Mouse (Mus musculus) megakaryocyte-erythroid progenitor cell, adult 5-6 weeks (primary cell): ENCODE measurements around the gene Wdr35. TPM values are rescaled to one million over a fixed set of nuclear protein-coding genes. Genes with fewer than 3 reads are reported as not detected.
A peak's percentile ranks its signal among the peaks of the same experiment; 100 is the strongest.
"Not testable (repeated sequence)": the region's sequence is repeated elsewhere in the genome, so short reads cannot be mapped to it uniquely, and the experiment has no call there.

Experiments
- ATAC-seq: replicated peaks from 2 replicates; pipeline ENCODE4 v1.8.0; 2016; ENCODE audit warnings: mild to moderate bottlenecking, inconsistent platforms; ENCODE audit not compliant: severe bottlenecking, poor library complexity, low FRiP score, low TSS enrichment
- total RNA-seq, 2 experiments: library from RNA; stranded (forward) in 1 of 2; stranded (reverse) in 1 of 2; fragments of 200-1000, 215-1000 nt in 1 of 2; fragments of >200 nt in 1 of 2; fragmentation: Nextera tagmentation in 1 of 2; gene quantifications; 2 replicates each; pipeline ENCODE4 v1.2.3; 2014 to 2017

Gene Wdr35
- total RNA-seq (2014; fragmentation: Nextera tagmentation) (5.8 and 6.5 TPM in 2 replicates), total RNA-seq (2017) (5.4 and 7.5 TPM in 2 replicates)

DNA sequence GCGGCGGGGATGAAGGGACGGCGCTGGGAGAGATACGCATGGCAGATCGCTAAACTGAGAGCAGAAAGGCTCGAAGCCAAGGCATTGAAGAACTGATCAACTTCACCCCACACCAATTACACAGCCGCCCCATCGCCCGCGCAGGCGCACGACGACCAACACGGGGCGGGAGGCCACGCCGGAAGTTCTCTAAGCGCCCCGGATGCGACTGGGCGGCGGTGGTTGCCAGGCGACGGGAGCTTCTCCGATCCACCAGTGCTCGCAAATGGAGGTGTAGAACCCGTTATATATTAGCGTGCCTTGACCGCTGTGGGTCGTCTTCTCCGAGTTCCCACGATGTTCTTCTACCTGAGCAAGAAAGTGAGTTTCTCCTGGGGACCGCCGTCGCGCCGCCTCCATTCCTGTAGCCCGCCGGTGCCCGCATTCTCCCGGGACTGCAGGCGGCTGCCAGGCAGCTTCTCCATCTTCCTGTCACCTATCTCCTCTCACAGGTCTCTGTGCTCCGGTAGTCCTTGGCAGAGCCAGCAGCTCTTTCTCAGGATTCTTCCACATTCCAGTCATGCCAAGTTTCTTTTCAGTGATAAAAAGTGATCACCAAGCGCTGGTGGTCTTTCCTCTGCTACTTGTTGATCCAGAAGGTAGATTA lies at the start of gene Wdr35:
Gene Wdr35, plus strand, starts transcription at position 73 of the 646 bp plus-strand sequence.
- peak; percentile 99 for ATAC-seq

DNA sequence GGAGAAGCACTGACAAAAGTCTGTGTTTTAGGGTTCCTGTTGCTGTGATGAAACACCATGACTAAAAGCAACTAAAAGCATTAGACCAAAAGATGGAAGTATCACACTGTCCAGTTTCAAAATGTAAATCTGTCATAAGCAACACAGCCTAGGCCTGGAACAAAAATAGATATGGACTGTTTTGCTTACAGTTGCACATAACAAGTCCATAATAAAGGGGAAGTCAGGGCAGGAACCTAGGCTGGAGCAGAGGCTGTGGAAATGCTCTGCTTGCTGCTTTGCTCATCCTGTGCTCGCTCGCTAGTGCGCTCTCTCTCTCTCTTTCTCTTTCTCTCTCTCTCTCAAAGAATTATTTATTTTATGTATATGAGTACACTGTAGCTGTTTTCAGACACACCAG lies 46.0 kb upstream of the Wdr35 start:
- no peak for ATAC-seq

DNA sequence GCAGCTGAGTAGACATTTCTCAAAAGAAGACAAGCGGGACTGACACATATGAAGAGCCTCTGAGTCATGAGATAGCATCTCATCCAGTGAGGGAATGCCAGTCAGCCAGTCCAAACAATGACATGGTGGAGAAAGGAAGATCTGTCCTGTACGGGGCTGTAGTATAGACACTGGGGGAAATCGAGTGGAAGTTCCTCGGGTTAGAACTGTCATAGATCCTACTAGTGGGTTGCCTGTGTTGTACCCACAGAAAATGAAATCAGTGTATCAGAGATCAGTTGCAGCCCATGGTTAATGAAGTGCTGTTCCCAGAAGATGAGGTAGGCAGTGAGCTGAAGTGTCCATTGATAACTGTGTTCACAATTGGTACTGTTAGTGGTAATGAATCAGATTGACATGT lies 44.9 kb upstream of the Wdr35 start:
- 0 out of 2 replicates have a peak, but pooled peaks have one; percentile 4 for ATAC-seq

DNA sequence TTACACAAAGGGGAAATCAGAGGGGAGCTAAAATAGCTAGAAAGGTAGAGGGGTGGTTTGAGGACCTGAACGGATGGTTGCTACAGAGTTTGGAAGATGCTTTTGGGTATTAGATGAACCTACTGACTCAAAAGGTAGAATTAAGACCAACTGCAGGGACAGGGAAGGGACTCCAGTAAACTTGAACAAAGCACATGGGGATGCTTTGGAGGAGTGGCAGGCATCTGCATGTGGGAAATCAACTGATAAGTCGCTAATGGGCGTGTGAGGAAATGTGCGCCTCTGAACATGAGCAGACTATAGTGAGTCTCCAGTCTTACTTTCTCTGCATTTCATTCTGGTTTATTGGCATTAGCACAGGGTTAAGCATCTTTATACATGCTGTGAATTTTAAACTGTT lies 42.6 kb upstream of the Wdr35 start:
- ATAC-seq, result peak; percentile 84

DNA sequence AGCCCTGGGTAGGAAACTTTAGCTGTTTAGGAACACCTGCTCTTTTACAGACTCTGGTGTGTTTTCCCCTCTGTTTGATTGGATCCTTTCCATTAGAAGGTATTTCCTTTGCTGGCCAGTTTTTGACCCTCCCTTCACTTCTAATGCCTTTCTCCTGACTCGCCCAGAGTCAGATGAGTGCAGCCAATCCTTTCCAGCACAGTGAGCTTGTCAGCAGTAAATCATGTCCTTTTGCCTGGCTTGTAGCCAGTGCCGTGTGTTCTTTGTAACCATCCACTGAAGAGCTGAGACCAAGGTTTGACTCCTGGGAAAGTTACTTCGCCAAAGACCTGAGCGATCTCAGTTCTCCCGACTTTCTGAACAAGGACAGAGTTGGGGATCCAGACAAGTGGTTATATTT lies 38.3 kb upstream of the Wdr35 start:
- ATAC-seq, result 0 out of 2 replicates have a peak, but pooled peaks have one; percentile 20

DNA sequence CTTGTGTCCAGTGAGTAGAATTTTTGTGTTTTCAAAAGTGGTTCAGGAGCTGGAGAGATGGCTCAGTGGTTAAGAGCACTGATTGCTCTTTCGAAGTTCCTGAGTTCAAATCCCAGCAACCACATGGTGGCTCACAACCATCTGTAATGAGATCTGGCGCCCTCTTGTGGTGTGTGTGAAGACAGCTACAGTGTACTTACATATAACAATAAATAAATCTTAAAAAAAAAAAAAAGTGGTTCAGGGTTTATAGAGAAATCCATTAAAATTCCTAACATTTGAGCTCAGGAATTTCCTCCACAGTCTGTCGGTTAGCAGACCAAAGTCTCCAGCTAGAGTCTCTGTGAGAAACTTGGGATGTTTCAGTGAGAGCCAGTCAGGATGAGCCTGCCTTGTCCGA lies 37.5 kb upstream of the Wdr35 start:
- not testable (repeated sequence) for ATAC-seq

DNA sequence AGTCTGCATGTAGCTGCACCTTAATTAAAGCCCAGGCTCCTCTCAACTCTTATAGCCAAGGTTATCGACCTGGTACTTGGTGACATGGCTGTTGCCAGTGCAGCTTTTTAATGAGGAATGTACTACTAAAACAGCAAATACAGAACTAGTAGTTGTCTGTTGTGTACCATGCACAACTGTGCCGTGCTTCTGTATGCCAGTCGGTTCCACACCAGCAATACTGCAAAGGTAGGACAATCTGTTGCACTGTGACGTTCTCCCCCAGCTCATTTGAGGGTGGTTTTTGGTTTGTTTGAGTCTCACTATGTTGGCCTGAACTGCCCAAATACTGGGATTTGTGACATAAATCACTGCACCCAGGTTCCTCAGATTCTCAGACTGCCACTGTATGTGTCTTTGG lies 34.2 kb upstream of the Wdr35 start:
- no peak for ATAC-seq

DNA sequence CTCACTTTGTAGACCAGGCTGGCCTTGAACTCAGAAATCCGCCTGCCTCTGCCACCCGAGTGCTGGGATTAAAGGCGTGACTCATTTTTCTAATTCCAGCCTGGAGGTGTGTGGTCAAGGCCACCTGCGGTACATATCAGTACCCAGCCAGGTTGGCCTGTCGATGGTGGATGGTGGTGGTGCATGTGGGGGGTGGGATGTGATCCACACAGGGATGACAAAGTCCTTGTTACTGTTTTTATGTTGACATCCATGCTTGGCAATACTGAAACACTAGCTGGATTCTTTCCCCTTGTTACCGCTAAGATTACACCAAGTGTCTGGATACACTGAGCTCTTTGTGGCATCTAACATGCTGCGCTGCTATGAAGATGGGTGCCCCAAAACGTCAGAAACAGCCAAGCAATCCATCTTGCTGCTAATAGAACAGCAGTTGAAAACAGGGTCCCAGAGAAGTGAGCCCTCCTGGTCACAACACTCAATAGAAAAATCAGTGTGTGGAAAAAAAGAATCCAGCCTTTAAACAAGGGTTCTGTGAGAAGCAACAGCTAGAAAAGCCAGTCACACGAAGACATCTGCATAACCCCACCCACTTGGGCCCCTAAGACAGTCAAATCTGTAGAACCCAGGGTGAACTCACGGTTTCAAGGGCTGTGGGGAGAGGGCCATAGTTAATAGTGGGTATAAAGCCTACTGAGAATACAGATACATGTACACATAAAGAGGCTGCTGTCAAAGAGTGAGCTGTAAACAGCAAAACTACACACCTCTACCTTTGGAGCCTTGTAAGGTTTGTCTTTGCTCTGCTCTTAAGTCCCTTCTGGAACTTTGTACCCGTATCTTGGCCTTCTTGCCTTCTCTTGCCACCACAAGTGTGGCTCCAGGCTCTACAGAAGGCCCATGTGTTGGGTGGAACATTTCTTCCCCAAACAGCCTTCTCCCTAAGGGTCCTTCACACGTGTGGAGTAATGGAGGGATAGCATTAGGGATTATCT lies 33.4 kb upstream of the Wdr35 start:
- no peak for ATAC-seq

DNA sequence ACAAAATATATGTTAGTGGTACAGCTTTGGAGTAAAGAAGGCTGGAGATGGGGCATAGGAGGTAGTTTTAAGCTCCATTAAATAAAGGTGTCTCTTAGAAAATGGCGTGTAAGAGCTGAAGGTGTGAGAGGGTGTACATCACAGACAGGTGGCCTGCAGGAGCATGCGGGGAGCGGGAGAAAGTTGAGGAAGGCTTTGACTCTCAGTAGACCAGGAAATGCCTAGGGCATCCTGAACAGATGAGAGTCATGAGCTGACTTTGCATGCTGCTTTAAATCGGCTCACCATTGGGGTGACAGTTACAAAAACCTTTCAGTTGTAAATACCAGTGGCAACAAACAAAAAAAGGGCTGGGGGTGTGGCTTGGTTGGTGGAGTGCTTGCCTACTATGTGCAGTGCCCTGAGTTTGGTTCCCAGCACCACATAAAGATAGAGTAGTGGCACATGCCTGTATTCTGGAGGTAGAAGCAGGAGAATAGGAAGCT lies 32.5 kb upstream of the Wdr35 start:
- no peak for ATAC-seq

DNA sequence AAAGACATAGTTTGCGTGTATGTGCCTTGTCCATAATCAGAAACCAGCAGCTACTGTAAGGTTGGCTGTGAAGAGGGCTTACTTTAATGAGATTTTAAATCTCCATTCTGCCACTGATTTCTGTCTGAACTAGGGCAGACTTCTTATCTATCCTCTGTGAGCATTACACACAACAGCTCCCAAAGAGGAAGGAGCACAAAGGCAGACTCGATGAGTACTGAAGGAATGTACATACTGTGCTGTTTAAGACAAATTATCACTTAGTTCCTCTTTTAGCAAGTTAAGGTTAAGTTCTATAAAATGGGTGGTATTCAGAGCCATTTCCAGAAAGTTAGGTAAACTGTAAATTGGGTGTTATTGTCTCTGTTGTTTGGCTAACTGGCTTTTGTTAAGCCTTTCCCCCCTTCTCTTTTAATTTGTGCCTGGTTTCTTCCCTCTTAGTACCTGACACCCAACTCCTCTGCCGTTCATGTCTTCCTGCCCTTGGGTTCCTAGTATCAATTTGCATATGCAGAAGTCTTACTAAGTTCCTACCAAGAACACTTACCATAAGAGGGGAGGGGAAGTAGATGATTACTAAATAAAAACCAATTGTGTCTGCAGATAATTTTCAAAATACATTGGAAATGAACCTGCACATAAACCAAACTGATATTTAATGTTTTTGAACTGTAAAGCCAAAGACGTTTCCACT lies 31.8 kb upstream of the Wdr35 start:
- no peak for ATAC-seq

DNA sequence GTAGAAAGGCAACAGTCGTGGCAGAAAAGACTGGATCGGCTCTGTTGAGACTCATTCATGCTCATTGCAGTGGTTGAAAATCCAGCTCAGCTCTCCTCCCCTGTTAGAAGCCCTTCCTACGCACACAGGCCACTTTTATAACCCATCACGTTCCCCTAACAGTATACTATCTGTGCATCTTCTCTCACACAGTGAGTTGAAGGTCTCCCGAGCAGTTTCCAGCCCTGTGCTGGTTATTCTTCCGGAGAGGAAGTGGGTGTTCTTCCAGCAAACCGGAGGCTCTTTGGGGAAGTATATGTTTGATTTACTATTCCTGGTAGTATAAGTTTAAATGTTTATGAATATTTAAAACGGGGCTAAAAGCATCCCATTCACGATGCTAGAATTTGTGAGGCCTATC lies 26.5 kb upstream of the Wdr35 start:
- ATAC-seq, result no peak

DNA sequence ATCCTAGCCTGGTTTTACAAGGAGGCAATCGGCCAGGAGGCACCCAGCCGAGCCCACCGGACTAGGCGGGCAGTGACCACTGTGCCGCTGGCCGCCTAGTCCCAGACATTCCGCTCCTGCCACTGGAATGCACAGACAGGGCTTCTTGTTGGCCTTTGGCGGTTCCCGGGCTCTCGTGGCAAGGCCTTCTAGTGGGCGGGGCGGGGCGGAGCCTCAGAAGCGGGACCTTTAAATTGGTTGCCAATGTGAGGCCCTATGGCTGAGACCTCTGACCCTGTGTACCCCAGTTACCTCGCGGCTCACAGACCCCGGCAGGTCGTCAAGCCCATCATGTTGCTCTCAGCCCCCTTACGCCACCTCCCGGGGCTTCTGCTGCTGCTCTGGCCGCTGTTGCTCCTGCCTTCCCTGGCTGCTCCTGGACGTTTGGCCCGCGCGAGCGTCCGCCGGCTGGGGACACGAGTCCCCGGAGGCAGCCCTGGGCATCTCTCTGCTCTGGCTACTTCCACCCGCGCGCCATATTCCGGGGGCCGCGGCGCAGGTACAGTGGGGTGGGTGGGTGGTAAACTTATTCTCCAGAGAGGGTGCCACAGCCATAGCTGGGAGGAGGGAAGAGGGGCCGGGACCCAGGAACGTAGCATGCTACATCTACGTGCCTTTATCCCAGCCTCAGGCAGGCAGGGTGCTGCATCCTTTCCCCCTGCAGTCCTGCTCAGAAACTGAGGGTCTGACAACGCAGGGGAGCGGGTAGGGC lies 25.8 kb upstream of the Wdr35 start, which contains the start of gene Matn3:
Gene Matn3, plus strand, starts transcription at position 216 of the 751 bp plus-strand sequence.
- peak; percentile 91 for ATAC-seq

DNA sequence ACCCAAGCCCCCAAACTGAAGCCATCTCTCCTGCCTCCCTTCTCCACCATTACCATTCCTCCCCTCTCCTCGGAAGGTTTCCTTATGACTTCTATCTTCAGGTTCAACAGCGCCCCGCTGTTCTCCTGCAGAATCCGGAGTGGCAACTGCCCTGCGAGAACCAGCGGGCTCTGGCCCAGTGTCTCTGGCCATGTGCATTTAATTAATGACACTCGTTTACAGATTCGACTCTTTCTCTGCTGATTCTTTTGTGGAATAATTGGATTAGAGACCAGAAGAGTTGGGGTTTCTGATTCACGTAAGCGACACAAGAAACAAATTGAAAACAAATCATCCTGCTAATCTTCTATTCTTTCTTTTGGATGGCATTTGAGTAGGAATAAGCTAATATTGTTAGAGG lies 20.6 kb upstream of the Wdr35 start:
- ATAC-seq, result no peak

DNA sequence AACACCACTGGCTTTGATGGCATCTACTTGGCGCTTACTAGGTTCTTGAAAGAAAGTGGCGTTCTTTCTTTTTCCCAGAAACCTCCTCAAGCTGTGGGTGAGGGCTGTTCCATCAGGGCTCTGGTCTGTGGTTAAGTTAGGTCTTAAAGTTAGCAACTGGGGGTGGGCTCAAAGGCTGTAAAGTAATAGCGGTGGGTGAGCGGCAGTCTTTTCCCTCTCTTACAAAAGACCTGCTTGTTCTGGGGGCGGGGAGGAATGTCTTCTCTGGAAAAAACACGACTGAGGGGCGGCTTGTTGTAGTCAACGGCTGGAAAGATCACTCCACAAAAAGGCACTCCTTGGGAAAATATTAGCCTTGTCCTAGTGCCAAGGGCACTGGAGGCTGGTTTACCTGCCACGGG lies 19.5 kb upstream of the Wdr35 start:
- ATAC-seq, result no peak

DNA sequence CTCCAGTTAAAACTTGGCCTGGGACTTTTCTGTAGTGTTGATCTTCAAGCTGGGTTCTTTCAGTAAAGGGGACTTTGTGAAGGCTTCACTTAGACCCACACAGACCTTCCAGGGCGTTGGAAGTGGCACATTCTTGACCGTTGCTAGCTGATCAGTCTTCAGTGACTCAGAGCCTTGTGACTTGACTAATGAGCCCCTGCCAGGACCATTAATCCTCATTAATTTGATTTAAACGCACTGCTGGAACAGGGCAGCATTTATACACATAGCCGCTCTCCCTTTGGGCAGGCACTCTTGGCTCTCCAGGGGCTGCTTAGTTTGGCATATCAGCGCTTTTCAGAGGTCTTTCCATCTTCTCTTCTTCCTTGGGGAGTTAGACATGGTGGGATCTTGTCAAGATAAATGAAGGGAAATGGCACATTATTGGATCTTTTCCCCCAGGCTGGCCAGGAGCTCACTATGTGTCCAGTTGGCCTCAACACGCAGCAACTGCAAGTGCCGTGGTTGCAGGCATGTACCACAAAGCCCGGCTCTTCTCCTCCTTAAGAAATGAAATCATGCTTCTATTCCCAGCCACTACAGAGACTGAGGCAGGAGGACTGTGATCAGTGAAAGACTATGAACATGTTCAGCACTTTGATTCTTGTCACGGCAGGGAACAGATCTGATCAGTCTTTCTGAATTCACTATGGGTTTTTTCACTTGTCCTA lies 11.9 kb upstream of the Wdr35 start:
- no peak for ATAC-seq

DNA sequence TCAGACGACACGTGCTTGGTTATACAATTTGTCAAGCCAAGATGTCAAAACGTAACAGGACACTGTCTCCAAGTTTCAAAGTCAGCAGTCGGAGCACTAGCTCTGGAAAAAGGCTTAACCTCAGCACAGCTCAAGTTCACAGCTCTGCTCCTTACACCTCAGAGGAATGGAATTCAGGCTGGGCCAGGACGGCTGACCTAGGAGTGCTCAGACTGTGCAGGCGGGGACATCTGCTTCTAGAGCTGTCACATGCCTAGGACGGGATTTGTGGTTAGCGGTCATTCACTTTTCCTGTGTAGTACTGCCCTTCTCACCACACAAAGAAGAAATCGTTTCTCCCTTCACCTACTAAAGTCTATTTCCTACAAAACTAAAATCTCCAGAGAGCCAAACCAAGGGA lies 3.9 kb upstream of the Wdr35 start:
- no peak for ATAC-seq

DNA sequence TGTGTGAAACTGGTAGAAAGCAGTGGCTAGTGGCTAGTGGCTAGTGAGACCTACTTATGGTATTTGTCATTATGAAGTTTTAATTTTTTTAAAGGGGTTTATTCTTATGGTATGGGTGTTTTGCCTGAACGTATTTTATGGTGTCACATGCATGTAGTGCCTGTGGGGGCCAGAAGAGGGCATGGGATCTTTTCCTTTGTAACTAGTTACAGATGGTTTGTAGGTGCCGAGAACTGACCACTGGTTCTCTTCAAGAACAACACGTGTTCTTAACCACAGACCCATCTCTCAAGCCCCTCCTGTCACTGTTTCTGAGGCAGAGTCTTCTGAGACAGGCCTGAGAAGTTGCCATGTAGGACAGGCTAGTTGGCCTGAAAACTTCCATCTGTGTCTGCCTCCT lies 1.4 kb downstream of the Wdr35 start:
- no peak for ATAC-seq

DNA sequence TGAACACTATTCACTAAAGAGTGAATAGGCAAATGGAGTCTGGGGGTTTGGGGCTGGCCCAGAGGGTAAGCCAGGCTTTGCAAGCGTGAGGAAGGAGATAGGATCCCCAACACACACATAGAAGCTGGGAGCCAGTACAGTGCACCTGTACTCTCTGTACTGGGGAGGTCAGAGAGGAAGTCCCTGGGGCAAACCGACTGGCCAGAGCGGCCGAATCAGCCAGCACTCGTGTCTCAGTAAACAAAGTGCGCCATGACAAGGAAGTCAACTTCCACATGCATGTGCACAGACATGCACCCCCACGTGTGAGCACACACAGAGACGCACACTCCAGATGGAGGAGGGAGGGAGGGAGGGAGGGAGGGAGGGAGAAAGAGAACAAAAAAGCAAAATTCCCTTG lies 19.5 kb downstream of the Wdr35 start:
- no peak for ATAC-seq

DNA sequence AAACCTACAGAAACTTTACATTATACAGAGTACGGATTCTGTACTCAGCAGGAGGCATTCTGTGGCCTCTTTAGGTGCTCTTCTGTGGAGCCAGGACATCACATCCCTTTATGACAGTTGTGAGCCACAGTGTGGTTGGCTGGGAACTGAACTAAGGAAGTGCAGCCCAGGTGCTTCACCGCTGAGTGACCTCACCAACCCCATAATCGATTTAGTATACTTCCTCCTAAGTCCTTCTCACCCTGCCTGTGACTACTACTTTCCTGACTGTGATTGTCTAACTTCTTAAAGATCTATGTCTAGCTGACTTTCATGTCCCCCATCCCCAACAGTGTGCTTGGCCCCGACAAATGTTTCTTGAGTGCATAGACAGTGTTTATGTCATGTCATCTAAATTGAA lies 24.6 kb downstream of the Wdr35 start:
- no peak for ATAC-seq
